Mouse (Mus musculus) hematopoietic stem cell, adult 5-6 weeks (primary cell): ENCODE measurements around the gene Tmem37. TPM values are rescaled to one million over a fixed set of nuclear protein-coding genes. Genes with fewer than 3 reads are reported as not detected.
A peak's percentile ranks its signal among the peaks of the same experiment; 100 is the strongest.

Source experiments
- ATAC-seq, 2 experiments: fragments of 125-278 bp in 1 of 2; replicated peaks in 1 of 2; 2 replicates each; pipeline ENCODE4 v1.8.0; 2016 to 2017; ENCODE audit warnings: inconsistent platforms in 2 of 2, mild to moderate bottlenecking in 2 of 2, moderate number of reproducible peaks in 2 of 2, low read depth in 1 of 2, moderate TSS enrichment in 1 of 2; ENCODE audit not compliant: low FRiP score in 2 of 2, poor library complexity in 2 of 2, severe bottlenecking in 2 of 2, insufficient read depth in 1 of 2, low TSS enrichment in 1 of 2
- total RNA-seq: library from RNA; stranded (forward); fragments of 172-1452, 232-1000 nt; gene quantifications from 2 replicates; pipeline ENCODE4 v1.2.3, GENCODE M21; 2017

The Tmem37 gene
- total RNA-seq, 1 experiment from 2014 or later, result 0.25 TPM

DNA sequence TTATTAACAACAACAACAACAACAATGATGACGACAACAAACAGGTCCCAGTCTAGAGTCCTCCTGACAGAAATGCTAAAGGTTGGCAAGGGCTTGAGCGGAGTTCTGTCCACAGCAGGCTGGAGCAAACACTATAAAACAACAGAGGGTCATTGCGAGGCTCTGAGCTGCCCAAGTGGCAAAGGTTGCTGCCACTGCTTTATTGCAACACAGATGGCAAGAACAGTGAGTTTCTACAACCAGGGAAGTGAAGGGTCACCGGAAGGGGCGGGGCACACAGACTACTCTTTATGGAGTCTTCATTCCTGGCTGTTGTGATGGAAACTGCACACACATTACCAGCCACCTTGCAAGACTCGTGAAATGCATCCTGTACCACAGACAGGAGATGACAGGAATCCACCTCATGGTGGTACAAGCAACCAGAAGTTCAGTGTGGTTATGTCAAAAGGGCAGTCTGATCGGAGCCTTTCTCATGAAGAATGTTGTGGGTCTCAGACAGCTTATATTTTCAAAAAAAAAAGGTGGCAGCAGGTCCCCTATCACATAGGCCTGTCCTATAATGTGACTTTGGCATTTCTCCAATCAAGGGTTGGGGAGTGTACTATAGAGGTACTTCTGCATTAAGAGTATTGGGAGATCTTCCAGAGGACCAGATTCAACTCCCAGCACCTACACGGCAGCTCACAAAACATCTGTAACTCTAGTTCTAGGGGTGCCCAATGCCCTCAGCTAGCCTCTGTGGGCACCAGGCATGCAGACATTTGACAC lies 26.8 kb upstream of the Tmem37 start:
- peak; percentile 29 to 49; a peak in 1 of 4 replicates for ATAC-seq

GRCm38 (mm10) chr1:120099483-120099882 lies 25.6 kb upstream of the Tmem37 start:
- peak; percentile 88 to 93 for ATAC-seq

DNA sequence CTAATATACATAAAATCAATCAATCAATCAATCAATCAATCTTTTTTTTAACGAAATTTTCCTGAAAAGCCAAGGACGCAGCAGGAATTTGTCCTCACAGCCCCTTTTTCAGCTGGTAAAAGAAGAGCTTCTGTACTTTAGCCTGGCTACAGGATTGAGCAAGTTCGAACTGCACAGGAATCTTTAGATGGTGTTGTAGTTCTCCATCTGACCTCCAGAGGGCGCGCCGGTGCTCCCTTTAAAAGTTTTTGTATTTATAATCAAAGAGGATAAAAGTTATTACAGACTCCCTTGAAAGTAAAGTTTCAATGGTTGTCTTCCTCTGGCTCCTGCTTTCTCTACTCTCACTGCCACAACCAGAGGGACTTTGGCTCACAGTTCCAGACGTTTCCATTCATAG lies 24.5 kb upstream of the Tmem37 start:
- no peak for ATAC-seq

DNA sequence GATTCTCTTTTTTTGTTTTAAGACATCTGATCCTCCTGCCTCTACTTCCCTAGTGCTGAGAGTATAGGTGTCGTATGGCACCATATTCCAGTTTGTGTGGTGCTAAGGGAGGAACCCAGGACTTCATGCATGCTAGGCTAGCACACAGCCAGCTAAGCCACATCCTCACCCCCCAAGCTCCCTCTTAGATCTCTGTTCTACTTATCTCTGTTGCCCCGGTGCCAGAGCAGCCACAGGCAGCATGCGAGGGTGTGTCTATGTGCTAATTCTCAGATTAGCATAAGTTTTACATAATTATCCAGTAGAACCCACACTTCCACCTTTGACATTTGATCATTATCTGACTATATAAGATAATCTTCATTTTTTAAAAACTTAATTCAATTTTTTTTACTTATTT lies 21.0 kb upstream of the Tmem37 start:
- no peak for ATAC-seq

DNA sequence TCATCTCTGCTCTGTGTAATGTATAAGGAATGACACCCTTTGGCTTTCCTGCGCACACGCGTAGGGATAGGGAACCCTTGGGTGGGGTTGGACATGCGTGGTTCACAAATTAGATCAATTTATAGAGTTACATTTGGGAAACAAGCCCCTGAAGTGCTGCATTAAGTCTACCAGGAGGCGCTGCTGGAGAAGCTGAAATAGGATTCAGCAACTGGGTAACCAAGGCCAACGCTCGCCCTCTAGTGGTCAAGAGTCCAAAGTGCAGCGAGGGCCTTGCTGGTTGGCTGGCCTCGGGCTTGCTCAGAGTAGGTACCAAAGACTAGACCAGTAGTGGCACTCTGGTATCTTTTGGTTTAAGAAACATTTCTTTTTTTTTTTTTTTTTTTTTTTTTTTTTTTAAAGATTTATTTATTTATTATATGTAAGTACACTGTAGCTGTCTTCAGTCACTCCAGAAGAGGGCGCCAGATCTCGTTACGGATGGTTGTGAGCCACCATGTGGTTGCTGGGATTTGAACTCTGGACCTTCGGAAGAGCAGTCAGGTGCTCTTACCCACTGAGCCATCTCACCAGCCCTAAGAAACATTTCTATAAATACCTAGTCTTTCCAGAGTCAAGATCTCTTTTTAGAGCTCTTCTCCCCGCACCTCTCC lies 19.7 kb upstream of the Tmem37 start:
- ATAC-seq, result peak; percentile 96 to 97

- no peak for ATAC-seq
Observed at GRCm38 (mm10) chr1:120090880-120091570, 17.2 kb upstream of the Tmem37 start.

GRCm38 (mm10) chr1:120089180-120089579 lies 15.3 kb upstream of the Tmem37 start:
- ATAC-seq, result no peak

- ATAC-seq, result no peak
Observed at GRCm38 (mm10) chr1:120086644-120087043, 12.8 kb upstream of the Tmem37 start.

- no peak for ATAC-seq
Observed at GRCm38 (mm10) chr1:120085696-120086095, 11.8 kb upstream of the Tmem37 start.

DNA sequence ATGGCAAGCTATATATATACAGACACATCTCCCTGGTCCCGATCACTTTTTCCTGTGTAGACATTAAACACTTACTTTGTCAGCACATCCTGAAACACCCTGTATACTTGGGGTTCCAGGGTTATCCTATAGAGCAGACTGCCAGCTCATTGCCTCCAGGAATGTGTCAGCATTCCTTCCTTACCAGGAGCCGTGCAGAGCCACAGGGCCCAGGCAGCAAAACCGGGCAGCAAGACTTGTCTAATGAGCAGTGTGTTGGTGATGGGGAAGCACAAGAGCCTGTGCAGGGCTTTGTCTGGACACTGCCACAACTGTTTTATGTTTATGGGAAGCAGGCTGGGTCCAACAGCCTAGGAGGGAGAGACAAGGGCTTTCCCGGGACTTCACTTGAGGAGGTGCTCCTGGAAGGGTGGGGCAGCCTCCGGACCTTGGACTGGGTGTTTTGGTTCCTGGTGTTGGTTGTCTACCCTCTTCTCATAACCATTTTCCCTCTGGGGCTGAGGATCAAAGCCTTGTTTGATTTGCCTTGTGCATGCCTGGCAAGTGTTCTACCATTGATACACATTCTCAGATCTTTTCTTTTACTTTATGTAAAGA lies 10.1 kb upstream of the Tmem37 start:
- ATAC-seq, result no peak

- ATAC-seq, result 0 out of 4 replicates have a peak, but pooled peaks of 1 of the 2 experiments have one; percentile 13
Observed at GRCm38 (mm10) chr1:120082957-120083585, 9.2 kb upstream of the Tmem37 start.

GRCm38 (mm10) chr1:120080632-120081031 lies 6.8 kb upstream of the Tmem37 start:
- ATAC-seq, result no peak

GRCm38 (mm10) chr1:120077746-120078410 lies 4.0 kb upstream of the Tmem37 start:
- ATAC-seq, result no peak

DNA sequence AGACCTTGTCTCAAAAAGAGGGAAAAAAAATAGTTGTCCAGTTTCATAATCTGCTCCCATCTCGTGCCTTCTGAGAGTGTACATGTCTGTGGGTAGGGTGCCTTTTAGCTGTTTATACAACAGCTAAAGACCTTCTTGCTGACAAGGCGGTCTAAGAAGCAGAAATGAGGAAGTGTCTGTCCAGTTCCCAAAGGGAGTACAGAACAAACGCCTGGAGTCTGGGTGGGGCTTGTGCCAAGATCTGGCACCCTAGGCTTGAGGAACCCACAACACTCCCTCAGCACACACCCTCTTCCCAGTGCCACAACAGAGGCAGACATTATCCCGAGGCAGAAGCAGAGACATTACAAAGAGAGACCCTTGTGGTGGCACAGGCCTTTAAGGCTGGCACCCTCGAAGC lies 1.6 kb upstream of the Tmem37 start:
- peak; percentile 57 to 76 for ATAC-seq

DNA sequence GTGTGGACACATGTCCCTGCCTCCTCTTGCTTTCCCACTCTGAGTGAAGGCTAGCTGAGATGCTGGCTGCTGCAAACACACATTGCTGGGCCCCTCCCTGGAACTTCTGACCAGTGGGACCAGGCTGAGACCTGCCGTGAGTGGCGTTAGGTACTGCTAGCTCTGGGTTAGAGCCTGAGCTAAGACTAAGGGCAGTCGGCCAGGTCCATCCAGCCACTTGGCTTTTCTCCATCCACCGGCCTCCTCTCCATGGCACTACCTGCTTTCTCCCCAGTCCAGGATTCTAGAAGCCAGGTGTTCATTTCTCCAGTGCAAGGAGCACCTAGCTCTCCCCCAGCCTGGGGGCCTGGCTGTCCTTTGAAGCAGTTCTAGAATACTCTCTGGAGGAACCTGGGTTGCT lies 1.1 kb upstream of the Tmem37 start:
- no peak for ATAC-seq

DNA sequence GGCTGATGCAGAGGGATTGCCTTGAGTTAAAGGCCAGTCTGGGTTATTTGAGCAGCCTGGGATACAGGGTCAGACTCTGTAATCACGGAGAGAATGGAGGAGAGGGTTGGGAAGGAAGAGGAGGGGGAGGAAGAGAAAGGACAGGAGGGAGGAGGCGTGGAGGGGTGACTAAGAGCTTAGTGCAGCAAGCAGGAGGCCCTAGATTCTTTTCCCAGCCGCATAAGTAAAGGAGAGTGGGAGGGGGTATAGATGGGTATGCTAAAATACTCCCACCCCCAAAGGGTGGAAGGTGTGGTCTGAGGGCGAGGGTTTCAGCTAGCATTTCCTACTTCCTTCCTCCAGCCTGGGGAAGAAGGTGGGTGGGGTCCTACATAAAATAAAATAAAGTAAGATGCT lies 431 bp upstream of the Tmem37 start:
- no peak for ATAC-seq

GRCm38 (mm10) chr1:120072900-120073299 lies 974 bp downstream of the Tmem37 start:
- ATAC-seq, result no peak
